Mouse (Mus musculus) olfactory bulb, adult 2 months (tissue): ENCODE measurements around the gene Nop10.

ENCODE experiments used
- CTCF ChIP-seq: fragments of 200-500 bp; IDR thresholded peaks from 2 replicates; pipeline ENCODE4 v1.5.1; 2012; ENCODE audit warnings: low read depth, mild to moderate bottlenecking, low read length, moderate library complexity; ENCODE audit not compliant: insufficient read depth
- POLR2A ChIP-seq: fragments of 200-500 bp; IDR thresholded peaks from 2 replicates; pipeline ENCODE4 v1.6.1; 2012; ENCODE audit warnings: mild to moderate bottlenecking, low read depth, low read length, moderate library complexity; ENCODE audit not compliant: insufficient read depth

GRCm38 (mm10) chr2:112309161-112309600 lies 47.5 kb downstream of the Nop10 start:
- TF ChIP-seq POLR2A, result no peak
- TF ChIP-seq CTCF, result no peak
